Mouse (Mus musculus) brain, embryonic 14.5 days (tissue): Measurements from ENCODE around the gene Arhgef10l.

Experiments used
- CTCF ChIP-seq: fragments of 200-500 bp; IDR thresholded peaks from 2 replicates; pipeline ENCODE4 v1.5.1; 2012; ENCODE audit warnings: inconsistent platforms, mild to moderate bottlenecking, moderate library complexity, borderline replicate concordance; ENCODE audit not compliant: insufficient read depth, insufficient read length; ENCODE audit errors: extremely low read depth
- POLR2A ChIP-seq: fragments of 200-500 bp; IDR thresholded peaks from 2 replicates; pipeline ENCODE4 v1.6.1; 2012; ENCODE audit warnings: mild to moderate bottlenecking, inconsistent platforms, borderline replicate concordance; ENCODE audit not compliant: poor library complexity, insufficient read depth, insufficient read length, severe bottlenecking; ENCODE audit errors: extremely low read depth

- no peak for TF ChIP-seq CTCF
- TF ChIP-seq POLR2A: no peak
These were observed 93.4 kb downstream of the Arhgef10l start for GRCm38 (mm10) chr4:140572376-140572775.
